Mouse (Mus musculus) brain, embryonic 14.5 days (tissue): ENCODE measurements around the gene Copg2. TPM values are rescaled to one million over a fixed set of nuclear protein-coding genes. Genes with fewer than 3 reads are reported as not detected.
"Not testable (repeated sequence)": the region's sequence is repeated elsewhere in the genome, so short reads cannot be mapped to it uniquely, and the experiment has no call there.

Experiments used
- DNase-seq: peaks from one replicate; pipeline ENCODE4 v3.0.0-alpha.2; 2011; ENCODE audit warnings: low read depth
- CTCF ChIP-seq: fragments of 200-500 bp; IDR thresholded peaks from 2 replicates; pipeline ENCODE4 v1.5.1; 2012; ENCODE audit warnings: inconsistent platforms, mild to moderate bottlenecking, moderate library complexity, borderline replicate concordance; ENCODE audit not compliant: insufficient read depth, insufficient read length; ENCODE audit errors: extremely low read depth
- POLR2A ChIP-seq: fragments of 200-500 bp; IDR thresholded peaks from 2 replicates; pipeline ENCODE4 v1.6.1; 2012; ENCODE audit warnings: mild to moderate bottlenecking, inconsistent platforms, borderline replicate concordance; ENCODE audit not compliant: poor library complexity, insufficient read depth, insufficient read length, severe bottlenecking; ENCODE audit errors: extremely low read depth
- polyA plus RNA-seq: library from polyadenylated mRNA; depleted of rRNA; stranded (reverse); fragments of >200 nt; gene quantifications from 2 replicates; pipeline ENCODE4 v1.2.3, GENCODE M21; 2012

The Copg2 gene
- polyA plus RNA-seq, 1 experiment, result 54.6 TPM

GRCm38 (mm10) chr6:30813626-30814025, 83.0 kb downstream of the Copg2 start:
- no peak for DNase-seq
- no peak for TF ChIP-seq POLR2A
- no peak for TF ChIP-seq CTCF

DNA sequence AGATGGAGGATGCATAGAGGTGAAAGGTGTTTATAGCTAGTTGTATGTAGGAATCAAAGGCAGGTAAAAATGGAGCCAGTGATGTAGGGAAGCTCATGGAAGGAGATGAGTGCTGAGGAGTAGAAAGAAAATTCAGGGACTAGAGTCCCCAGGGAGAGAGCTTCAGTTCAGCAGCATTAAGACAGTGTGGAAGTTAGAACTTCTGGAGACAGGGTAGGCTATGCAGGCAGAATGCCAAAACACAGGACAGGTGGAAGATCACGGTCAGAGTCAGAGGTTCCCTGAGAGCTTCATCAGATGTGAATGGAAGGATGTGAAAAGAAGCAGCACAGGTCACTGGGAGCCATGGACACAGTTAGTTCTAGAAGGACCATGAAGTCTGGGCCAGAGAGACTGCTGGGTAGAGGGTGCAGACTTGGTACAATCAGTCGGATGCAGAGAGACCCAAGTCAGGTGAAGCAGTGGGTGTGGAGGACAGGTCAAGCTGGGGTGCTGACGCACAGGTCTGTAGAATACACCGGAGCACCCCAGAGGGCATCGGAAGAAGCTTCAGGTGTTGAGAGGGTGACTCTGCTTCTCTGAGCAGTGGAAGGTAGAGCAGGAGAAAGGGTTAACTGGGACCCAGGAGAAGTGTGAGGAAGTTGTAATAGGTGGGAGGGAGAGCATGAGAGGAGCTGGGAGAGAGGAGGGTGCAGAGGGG, 91.4 kb downstream of the Copg2 start:
- no peak for DNase-seq
- no peak for TF ChIP-seq CTCF
- TF ChIP-seq POLR2A, result no peak

- peak; percentile 21 for DNase-seq
These were observed 92.1 kb downstream of the Copg2 start for GRCm38 (mm10) chr6:30804389-30805052.

DNA sequence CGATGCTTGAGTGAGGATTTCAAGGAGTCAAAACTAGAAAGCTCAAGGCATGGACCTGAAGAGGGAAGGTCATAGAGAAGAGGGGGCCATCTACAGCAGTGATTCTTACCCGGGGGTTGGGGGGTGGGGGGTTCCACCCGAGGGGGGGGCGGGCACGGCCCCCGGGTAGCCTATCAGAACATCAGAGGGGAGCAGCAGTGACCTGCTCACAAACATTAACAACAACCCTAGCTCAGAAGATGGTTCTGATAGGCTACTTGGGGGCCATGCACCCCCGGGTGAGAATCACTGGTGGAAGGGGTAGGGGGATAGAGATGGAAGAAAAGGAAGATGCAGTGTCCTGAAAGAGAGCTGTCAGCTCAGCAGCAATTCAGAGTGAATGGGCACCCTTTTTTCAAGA, 93.7 kb downstream of the Copg2 start:
- DNase-seq, result not testable (repeated sequence)

GRCm38 (mm10) chr6:30751209-30751608, 145.4 kb downstream of the Copg2 start:
- TF ChIP-seq CTCF (no peak), POLR2A (no peak)
- DNase-seq, result no peak

- no peak for DNase-seq
- TF ChIP-seq CTCF (no peak), POLR2A (no peak)
These were observed 146.1 kb downstream of the Copg2 start for GRCm38 (mm10) chr6:30750482-30750881.

DNA sequence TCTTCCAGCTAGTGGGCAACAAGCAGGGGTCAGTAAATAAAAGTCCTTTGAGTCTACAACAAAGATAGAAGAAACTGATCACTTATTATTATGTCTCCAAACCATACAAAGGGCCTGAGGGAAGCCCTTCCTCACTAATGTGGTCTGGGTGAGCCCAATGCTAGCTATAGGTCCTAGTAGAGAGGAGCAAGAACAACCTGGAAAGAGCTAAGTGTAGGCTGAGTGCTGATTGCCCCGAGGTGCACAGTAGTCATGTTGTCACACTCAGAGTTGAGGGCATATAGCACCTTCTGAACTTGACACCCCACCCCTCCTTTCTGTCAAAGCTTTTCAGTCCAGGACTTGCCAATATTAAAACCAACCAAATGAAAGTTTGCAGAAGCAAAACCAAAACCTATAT, 146.7 kb downstream of the Copg2 start:
- DNase-seq, result no peak
- TF ChIP-seq CTCF (no peak), POLR2A (no peak)

- no peak for DNase-seq
- TF ChIP-seq POLR2A (no peak), CTCF (no peak)
These were observed 147.4 kb downstream of the Copg2 start for GRCm38 (mm10) chr6:30749042-30749689.

- peak; percentile 62 for DNase-seq
These were observed 148.2 kb downstream of the Copg2 start for GRCm38 (mm10) chr6:30748358-30748910.

DNA sequence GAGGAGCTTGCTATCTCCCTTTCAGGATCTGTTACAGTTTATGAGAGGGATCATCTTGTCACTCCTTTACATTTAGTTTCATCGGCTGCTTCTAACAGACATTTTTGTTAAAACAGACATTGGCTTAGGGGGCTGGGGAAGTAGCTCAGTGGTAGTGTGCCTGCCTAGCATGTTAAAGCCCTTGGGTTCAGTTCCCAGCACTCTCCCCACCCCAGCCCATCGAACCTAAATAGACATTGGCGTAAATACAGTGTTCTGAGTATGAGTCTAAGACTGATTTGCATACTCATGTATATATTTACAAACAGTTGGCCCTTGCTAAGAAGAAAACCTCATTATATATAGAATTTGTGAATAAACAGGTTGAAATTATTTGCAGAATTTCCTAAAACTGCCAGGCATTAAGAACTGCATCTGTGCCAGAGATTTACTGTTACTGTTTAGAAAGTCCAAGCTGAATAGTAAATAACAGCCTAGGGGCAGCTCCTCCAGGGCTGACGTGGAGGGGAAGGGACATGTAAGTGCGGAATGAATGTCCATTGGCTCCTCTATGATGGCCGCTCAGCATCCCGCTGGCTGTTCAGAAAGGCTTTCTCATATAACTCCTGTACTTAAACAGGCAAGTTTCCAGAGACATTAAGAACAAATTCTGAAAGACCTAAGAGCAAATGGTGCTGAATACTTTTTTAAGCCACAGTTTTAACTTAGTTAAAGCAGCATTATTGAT, 148.8 kb downstream of the Copg2 start:
- no peak for DNase-seq
- TF ChIP-seq POLR2A, result no peak
- no peak for TF ChIP-seq CTCF

More at GRCm38 (mm10) chr6:30748358-30748910, 148.2 kb downstream of the Copg2 start:
- TF ChIP-seq POLR2A (no peak), CTCF (no peak)

DNA sequence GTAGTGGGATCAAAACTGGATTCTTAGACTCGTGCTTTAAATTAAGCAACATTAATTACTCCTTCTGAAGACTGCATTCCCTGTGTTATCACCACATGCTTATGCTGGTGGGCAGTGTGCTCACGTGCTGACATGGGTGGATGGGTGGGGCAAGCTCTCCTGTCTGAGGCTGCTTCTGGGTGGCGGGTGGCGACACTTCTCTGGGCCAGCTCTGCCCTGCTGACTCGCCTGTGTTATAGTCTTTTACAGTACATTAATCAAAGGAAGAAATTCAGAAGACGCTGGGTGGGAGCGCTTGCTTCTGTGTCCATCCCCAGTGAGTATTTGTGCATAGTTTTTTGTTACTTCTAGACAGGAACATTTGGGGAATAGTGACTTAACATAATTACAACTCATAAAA, 151.0 kb downstream of the Copg2 start:
- TF ChIP-seq POLR2A (no peak), CTCF (no peak)
- no peak for DNase-seq

- DNase-seq, result no peak
- TF ChIP-seq POLR2A (no peak), CTCF (no peak)
These were observed 151.7 kb downstream of the Copg2 start for GRCm38 (mm10) chr6:30744846-30745245.
